Mouse (Mus musculus) lung, postnatal 36 days (tissue): Measurements from ENCODE around the gene Bri3.

ENCODE experiments used
- DNase-seq: peaks from one replicate; pipeline ENCODE4 v3.0.0; 2022; ENCODE audit warnings: mixed read lengths

Bri3 gene

GRCm38 (mm10) chr5:144441831-144442271 lies 197.6 kb downstream of the Bri3 start:
- DNase-seq = no peak

GRCm38 (mm10) chr5:144446475-144447225 lies 202.4 kb downstream of the Bri3 start:
- DNase-seq = no peak

GRCm38 (mm10) chr5:144447226-144447616 lies 203.0 kb downstream of the Bri3 start:
- no peak for DNase-seq

- no peak for DNase-seq
These were observed 203.7 kb downstream of the Bri3 start for GRCm38 (mm10) chr5:144447975-144448374.

- no peak for DNase-seq
These were observed 208.7 kb downstream of the Bri3 start for GRCm38 (mm10) chr5:144452776-144453455.

- peak; percentile 34 for DNase-seq
These were observed 213.5 kb downstream of the Bri3 start for GRCm38 (mm10) chr5:144457623-144458287.

- no peak for DNase-seq
These were observed 222.8 kb downstream of the Bri3 start for GRCm38 (mm10) chr5:144466987-144467386.

- DNase-seq = no peak
These were observed 228.8 kb downstream of the Bri3 start for GRCm38 (mm10) chr5:144473056-144473455.

GRCm38 (mm10) chr5:144479677-144480171 lies 235.5 kb downstream of the Bri3 start:
- DNase-seq = no peak

- no peak for DNase-seq
These were observed 239.6 kb downstream of the Bri3 start for GRCm38 (mm10) chr5:144483659-144484375.

GRCm38 (mm10) chr5:144491308-144491707 lies 247.1 kb downstream of the Bri3 start:
- peak; percentile 7 for DNase-seq
